Mouse (Mus musculus) megakaryocyte, embryonic 14.5 days (primary cell): ENCODE measurements around the gene Top1. TPM values are rescaled to one million over a fixed set of nuclear protein-coding genes. Genes with fewer than 3 reads are reported as not detected.
A peak's percentile ranks its signal among the peaks of the same experiment; 100 is the strongest.
"Not testable (repeated sequence)": the region's sequence is repeated elsewhere in the genome, so short reads cannot be mapped to it uniquely, and the experiment has no call there.

ENCODE experiments used
- H3K27me3 ChIP-seq: replicated peaks from 2 replicates; pipeline ENCODE3; 2012; ENCODE audit warnings: inconsistent platforms
- H3K36me3 ChIP-seq: replicated peaks from 2 replicates; pipeline ENCODE3; 2012; ENCODE audit warnings: low read length, inconsistent platforms, mixed read lengths
- H3K4me1 ChIP-seq: 2 replicates; pipeline ENCODE4 v1.6.1; 2012; ENCODE audit warnings: inconsistent platforms
- H3K4me3 ChIP-seq: replicated peaks from 2 replicates; pipeline ENCODE3; 2012; ENCODE audit warnings: moderate library complexity, mild to moderate bottlenecking, inconsistent platforms
- H3K9me3 ChIP-seq: 2 replicates; pipeline ENCODE4 v1.6.1; 2012; ENCODE audit warnings: inconsistent platforms
- FLI1 ChIP-seq: IDR thresholded peaks from 2 replicates; pipeline ENCODE4 v1.6.1; 2012; ENCODE audit warnings: low read length, inconsistent platforms, mixed read lengths
- GATA1 ChIP-seq: IDR thresholded peaks from 3 replicates; pipeline ENCODE4 v1.6.1; 2012; ENCODE audit warnings: mixed read lengths, low read length, inconsistent platforms, borderline replicate concordance
- polyA plus RNA-seq: library from polyadenylated mRNA; stranded (reverse); fragments of >175 nt; gene quantifications from 2 replicates; pipeline ENCODE4 v1.2.3, GENCODE M21; 2012; ENCODE audit warnings: low replicate concordance; ENCODE audit not compliant: insufficient read depth

Top1 gene
- polyA plus RNA-seq, 1 experiment = 107 TPM

DNA sequence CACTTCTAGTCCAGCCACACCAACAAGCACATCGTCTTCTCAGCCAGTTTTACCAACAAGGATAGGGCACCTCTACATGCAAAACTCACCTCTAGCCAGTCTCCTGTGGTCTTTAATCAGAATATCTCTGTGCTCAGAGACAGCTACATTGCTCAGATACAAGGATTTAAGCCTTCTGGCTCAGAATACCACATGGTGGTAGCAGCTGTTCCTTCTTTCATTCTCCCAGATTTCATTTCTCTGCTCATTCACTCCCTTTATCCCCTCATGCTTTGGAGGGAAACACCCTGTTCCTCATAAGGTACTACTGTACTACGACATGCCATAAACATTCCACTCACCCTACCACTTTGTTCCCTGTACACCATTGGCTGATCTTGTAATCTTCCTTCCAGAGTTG is 7.5 kb downstream of the Top1 start:
- no peak for TF ChIP-seq FLI1
- no peak for TF ChIP-seq GATA1
- H3K4me1 ChIP-seq = peaks cover 61% of the 10 kb centered on the region
- H3K36me3 ChIP-seq = peaks cover 74% of the 10 kb centered on the region

DNA sequence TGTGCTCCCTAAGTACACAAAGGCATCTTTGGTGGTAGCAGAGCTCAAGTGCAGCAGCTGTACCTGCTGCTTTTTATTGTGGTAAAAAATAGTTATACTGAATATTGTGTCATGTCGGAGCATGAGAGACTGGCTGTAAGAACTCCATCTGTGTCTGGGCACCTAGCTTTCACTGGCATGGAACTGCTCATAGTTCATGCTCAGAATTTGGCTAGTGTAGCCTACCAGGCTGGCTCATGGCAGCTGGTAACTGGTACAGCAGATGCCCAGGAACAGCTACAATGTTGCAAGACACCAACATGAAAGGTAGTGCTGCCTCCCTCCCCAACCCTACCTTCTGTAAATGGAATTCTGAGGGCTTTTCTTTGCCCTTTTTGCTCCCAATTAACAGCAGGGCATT is 9.9 kb downstream of the Top1 start:
- no peak for TF ChIP-seq FLI1
- TF ChIP-seq GATA1 = no peak
- Histone ChIP-seq H3K27me3 (no peaks in the 10 kb centered on the region), H3K9me3 (no peaks in the 10 kb centered on the region), H3K4me3 (no peak overlapping the region), H3K4me1 (peaks cover 71% of the 10 kb centered on the region), H3K36me3 (peaks cover 76% of the 10 kb centered on the region)

More for the DNA sequence above, 7.5 kb downstream of the Top1 start:
- Histone ChIP-seq H3K9me3 (no peaks in the 10 kb centered on the region), H3K27me3 (no peaks in the 10 kb centered on the region), H3K4me3 (no peak overlapping the region)

DNA sequence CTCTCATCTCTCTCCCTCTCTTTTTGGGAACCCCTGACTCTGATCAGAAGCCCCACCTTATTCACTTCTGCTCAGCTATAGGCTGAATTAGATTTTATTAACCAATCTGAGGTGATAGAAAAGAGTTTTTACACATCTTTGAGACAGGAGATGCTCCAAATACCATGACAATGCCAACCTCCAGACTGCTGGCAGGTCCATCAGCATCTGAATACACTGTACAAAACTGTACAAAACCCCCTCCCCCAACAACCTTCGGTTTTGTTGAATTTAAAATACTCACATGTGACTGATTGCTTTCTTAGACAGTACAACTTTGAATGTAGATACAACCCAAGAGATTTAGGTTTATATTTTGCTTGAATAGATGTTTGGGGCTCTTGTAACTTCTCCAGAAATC is 10.5 kb downstream of the Top1 start:
- H3K27me3 ChIP-seq = no peaks in the 10 kb centered on the region
- H3K9me3 ChIP-seq = no peaks in the 10 kb centered on the region
- H3K4me1 ChIP-seq = peaks cover 69% of the 10 kb centered on the region
- no peak for TF ChIP-seq GATA1
- no peak for TF ChIP-seq FLI1
- H3K4me3 ChIP-seq = no peak overlapping the region
- H3K36me3 ChIP-seq = peaks cover 73% of the 10 kb centered on the region

DNA sequence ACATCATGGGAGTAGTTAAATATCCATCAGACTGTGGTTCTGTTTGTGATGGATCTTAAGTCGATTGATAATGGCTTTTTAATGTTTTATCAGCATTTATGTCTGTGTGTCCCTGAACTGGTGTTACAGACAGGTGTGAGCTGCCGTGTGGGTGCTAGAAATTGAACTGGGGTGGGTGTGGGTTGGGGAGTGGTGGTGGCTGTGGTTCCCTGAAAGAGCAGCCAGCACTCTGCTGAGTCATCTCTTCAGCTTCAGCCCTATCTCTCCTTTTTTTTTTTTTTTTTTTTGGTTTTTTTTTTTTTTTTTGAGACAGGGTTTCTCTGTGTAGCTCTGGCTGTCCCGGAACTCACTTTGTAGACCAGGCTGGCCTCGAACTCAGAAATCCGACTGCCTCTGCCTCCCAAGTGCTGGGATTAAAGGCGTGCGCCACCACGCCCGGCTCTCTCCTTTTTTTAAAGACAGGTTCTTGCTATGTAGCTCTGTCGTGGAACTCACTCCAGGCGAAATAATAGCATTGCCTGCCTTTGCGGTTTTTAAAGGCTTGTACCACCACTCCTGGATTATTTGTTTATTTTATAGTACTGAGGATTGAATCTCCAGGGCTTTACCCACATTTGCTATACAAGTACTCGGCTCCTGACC is 12.2 kb downstream of the Top1 start:
- no peak for TF ChIP-seq FLI1
- no peak for TF ChIP-seq GATA1
- no peaks in the 10 kb centered on the region for H3K27me3 ChIP-seq
- peaks cover 76% of the 10 kb centered on the region for H3K36me3 ChIP-seq
- H3K4me3 ChIP-seq = peak overlapping the region; percentile 75
- H3K9me3 ChIP-seq = no peaks in the 10 kb centered on the region
- peaks cover 76% of the 10 kb centered on the region for H3K4me1 ChIP-seq

DNA sequence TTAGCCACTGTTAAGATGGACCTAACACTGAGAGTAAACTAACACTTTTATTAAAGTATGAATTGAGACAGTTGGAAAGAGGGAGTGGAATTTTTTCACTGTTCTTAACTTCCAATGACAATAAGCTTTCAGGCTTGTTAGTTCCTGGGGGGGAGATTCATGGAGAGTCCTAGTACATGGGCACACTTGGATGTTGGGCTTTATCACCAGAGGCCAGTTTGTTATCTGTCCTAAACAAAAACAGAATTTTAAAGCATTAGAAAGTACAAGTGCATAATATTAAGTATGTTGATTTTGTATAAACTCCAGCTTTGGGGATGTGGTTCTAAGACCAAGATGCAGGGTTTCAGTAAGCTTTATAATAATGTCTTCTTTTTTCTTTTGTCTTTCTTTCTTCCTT is 13.1 kb downstream of the Top1 start:
- no peak for TF ChIP-seq FLI1
- no peak for TF ChIP-seq GATA1
- peaks cover 77% of the 10 kb centered on the region for H3K4me1 ChIP-seq
- H3K9me3 ChIP-seq = no peaks in the 10 kb centered on the region
- H3K36me3 ChIP-seq = peaks cover 68% of the 10 kb centered on the region
- H3K4me3 ChIP-seq = no peak overlapping the region
- H3K27me3 ChIP-seq = no peaks in the 10 kb centered on the region

DNA sequence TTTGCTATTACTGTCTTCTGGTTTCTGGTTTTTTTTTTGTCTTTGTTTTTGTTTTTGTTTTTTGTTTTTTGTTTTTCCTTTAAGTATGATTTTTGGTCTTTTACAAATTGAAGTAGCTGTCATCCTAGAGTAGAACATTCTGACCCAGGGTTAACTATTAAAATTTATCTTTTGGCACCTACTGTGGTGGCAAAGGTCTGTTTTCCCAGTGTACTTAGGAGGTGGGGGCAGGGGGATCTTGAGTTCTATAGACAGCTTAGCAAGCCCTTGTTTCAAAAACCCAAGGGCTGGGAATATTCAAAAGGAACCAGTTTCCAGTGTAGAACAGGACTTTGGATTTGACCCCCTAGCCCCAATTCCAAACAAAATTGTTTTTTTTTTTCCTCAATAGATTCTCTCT is 18.7 kb downstream of the Top1 start:
- Histone ChIP-seq H3K27me3 (no peaks in the 10 kb centered on the region), H3K4me1 (peaks cover 87% of the 10 kb centered on the region), H3K4me3 (no peak overlapping the region), H3K36me3 (peaks cover 59% of the 10 kb centered on the region), H3K9me3 (no peaks in the 10 kb centered on the region)
- TF ChIP-seq FLI1 (no peak), GATA1 (no peak)

DNA sequence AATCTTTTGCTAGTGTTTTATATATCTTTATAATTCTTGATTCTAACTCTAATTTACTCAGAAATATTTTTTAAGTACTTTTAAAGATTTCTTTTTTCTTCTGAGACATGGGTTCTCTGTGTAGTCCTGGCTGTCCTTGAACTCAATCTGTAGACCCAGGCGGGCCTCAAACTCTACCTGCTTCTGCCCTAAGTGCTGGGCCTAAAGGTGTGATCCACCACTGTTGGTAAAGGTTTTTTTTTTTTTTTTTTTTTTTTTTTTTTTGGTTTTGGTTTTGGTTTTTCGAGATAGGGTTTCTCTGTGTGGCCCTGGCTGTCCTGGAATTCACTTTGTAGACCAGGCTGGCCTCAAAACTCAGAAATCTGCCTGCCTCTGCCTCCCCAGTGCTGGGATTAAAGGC is 19.3 kb downstream of the Top1 start:
- not testable (repeated sequence) for H3K27me3 ChIP-seq, H3K4me3 ChIP-seq, H3K9me3 ChIP-seq
- peaks cover 85% of the 10 kb centered on the region for H3K4me1 ChIP-seq
- H3K36me3 ChIP-seq = peaks cover 59% of the 10 kb centered on the region

DNA sequence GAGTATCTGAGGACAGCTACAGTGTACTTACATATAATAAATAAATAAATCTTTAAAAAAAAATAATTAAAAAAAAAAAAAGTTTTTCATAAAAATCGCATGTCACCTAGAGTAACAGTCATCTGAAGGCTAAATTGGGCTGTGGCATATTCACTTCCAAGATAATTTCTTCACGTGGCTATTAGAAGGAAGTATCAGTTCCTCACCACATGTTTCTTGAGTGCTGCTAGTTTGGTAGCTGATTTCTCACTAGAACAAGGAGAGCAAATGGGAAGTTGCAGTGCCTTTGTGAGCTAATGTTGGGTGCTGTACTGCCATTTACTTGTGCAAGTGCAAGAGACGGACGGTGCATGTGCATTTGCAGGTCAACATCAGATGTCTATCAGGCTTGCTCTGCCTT is 21.6 kb downstream of the Top1 start:
- Histone ChIP-seq H3K9me3 (no peaks in the 10 kb centered on the region), H3K4me1 (peaks cover 74% of the 10 kb centered on the region), H3K27me3 (no peaks in the 10 kb centered on the region), H3K36me3 (peaks cover 59% of the 10 kb centered on the region), H3K4me3 (peak overlapping the region; percentile 44)
- TF ChIP-seq GATA1 (no peak), FLI1 (no peak)

GRCm38 (mm10) chr2:160700271-160700670 is 54.6 kb downstream of the Top1 start:
- Histone ChIP-seq H3K27me3 (no peaks in the 10 kb centered on the region), H3K4me1 (peaks cover 68% of the 10 kb centered on the region), H3K9me3 (no peaks in the 10 kb centered on the region), H3K36me3 (peaks cover 86% of the 10 kb centered on the region), H3K4me3 (peak overlapping the region; percentile 71)
- TF ChIP-seq FLI1 (no peak), GATA1 (no peak; the same call in 2 of the 3 replicates)

DNA sequence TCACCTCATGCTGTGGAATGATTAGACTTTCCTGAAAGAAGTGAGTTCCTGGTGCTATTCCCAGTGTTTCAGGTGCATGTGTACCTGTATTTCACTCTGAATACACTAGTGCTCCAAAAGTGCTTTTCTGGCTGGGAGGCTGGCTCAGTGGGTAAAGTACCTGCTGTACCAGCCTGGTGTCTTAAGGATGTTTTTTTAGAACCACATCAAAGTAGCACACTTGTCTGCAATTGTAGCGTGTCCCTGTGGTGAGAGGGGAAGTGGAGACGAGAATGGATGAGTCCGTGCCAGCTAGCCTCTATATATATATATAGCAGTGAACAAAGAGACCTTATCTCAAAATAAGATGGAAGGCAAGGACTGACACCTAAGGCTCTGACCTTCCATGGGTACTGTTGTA is 55.9 kb downstream of the Top1 start:
- no peak for TF ChIP-seq FLI1
- TF ChIP-seq GATA1 = no peak
- Histone ChIP-seq H3K9me3 (no peaks in the 10 kb centered on the region), H3K4me3 (no peak overlapping the region), H3K27me3 (no peaks in the 10 kb centered on the region), H3K4me1 (peaks cover 72% of the 10 kb centered on the region), H3K36me3 (peaks cover 86% of the 10 kb centered on the region)

DNA sequence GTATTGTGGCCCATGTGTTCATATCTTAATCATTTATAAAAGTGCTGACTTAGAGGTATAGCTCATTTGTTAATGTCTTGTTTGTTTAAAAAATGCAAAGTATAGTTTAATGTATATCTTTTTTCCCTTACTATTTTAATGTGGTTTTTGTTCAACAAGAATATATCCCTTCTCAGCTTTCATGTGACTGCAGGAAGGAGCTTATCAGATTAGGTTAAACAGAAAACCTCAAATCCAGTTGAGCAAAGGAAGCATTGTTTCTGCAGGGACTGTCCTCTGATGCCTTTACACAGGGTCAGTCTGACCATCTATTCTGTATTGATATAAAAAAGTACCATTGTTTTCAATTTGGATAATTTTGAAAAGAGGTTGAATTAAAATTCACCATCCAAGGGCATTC is 57.1 kb downstream of the Top1 start:
- TF ChIP-seq GATA1 (peak; percentile 72; the same call in 1 of the 3 replicates), FLI1 (no peak)
- Histone ChIP-seq H3K27me3 (no peaks in the 10 kb centered on the region), H3K9me3 (no peaks in the 10 kb centered on the region), H3K36me3 (peaks cover 89% of the 10 kb centered on the region), H3K4me1 (peaks cover 76% of the 10 kb centered on the region), H3K4me3 (no peak overlapping the region)
